Mouse (Mus musculus) olfactory bulb, adult 2 months (tissue): ENCODE results near the gene Efnb2.

Experiments
- CTCF ChIP-seq: fragments of 200-500 bp; IDR thresholded peaks from 2 replicates; pipeline ENCODE4 v1.5.1; 2012; ENCODE audit warnings: low read depth, mild to moderate bottlenecking, low read length, moderate library complexity; ENCODE audit not compliant: insufficient read depth
- POLR2A ChIP-seq: fragments of 200-500 bp; IDR thresholded peaks from 2 replicates; pipeline ENCODE4 v1.6.1; 2012; ENCODE audit warnings: mild to moderate bottlenecking, low read depth, low read length, moderate library complexity; ENCODE audit not compliant: insufficient read depth

- TF ChIP-seq CTCF (no peak), POLR2A (no peak)
These were observed 68.7 kb downstream of the Efnb2 start for GRCm38 (mm10) chr8:8592331-8592730.
